Comparison of ENCODE assay signal across 10 mouse cellular contexts in genomic region chr13:45416621-45417057, GRCm38 (mm10). TPM values are rescaled to one million over a fixed set of nuclear protein-coding genes. Genes with fewer than 3 reads are reported as not detected.
DNase-seq lines count a peak whose midpoint lies in the region; ATAC-seq and TF ChIP-seq lines count a peak whose summit lies in the region.
"Had no signal": no experiment of that assay in that cellular context is flagged by ENCODE, and none has a peak within 500 bp of the region (broad histone marks: within the 10 kb centered on the region; RNA-seq: fewer than 3 reads in every experiment).

No protein-coding gene starts in this region.

- WGBS in neural tube, embryonic 11.5 days = 44% methylated on average over 14 of the region's 14 CpGs
- WGBS in forebrain, postnatal 0 days = 21% methylated on average over 14 of the region's 14 CpGs
- 28% methylated on average over 14 of the region's 14 CpGs for WGBS in limb, embryonic 15.5 days
- WGBS in liver, embryonic 11.5 days = 69% methylated on average over 14 of the region's 14 CpGs

- no peak for ATAC-seq in neural tube, embryonic 11.5 days (ENCODE audit: insufficient read depth, low FRiP score, low TSS enrichment)
- no peak for ATAC-seq in forebrain, postnatal 0 days
- ATAC-seq in limb, embryonic 15.5 days (ENCODE audit: insufficient number of reproducible peaks, low FRiP score, low TSS enrichment, low read depth) = no peak
- ATAC-seq in liver, embryonic 11.5 days (replicated peaks; ENCODE audit: low FRiP score) = no peak

- no peaks in the 10 kb centered on the region for H3K27me3 ChIP-seq in neural tube, embryonic 11.5 days (ENCODE audit: control insufficient read depth, insufficient read depth, low read length)
- H3K27me3 ChIP-seq in forebrain, postnatal 0 days (ENCODE audit: insufficient read depth, low read length) = no peaks in the 10 kb centered on the region; the same call in 1 of the 2 replicates
- H3K27me3 ChIP-seq in limb, embryonic 15.5 days = no peaks in the 10 kb centered on the region
- H3K27me3 ChIP-seq in liver, embryonic 11.5 days (replicated peaks; ENCODE audit: control insufficient read depth, insufficient read depth, low read length) = peaks cover 8% of the 10 kb centered on the region

- H3K4me1 ChIP-seq in neural tube, embryonic 11.5 days (ENCODE audit: control insufficient read depth, insufficient read depth, low read length) = peaks cover 5% of the 10 kb centered on the region
- 0 out of 2 replicates have a peak, but pooled peaks cover 6% of the 10 kb centered on the region for H3K4me1 ChIP-seq in forebrain, postnatal 0 days (ENCODE audit: insufficient read depth)
- peaks cover 27% of the 10 kb centered on the region for H3K4me1 ChIP-seq in limb, embryonic 15.5 days
- no peaks in the 10 kb centered on the region for H3K4me1 ChIP-seq in liver, embryonic 11.5 days (replicated peaks; ENCODE audit: control insufficient read depth, insufficient read depth, low read length)

- H3K36me3 ChIP-seq in neural tube, embryonic 11.5 days (ENCODE audit: control insufficient read depth, insufficient read depth, low read length) = 0 out of 2 replicates have a peak, but pooled peaks cover 4% of the 10 kb centered on the region
- H3K36me3 ChIP-seq in forebrain, postnatal 0 days (ENCODE audit: insufficient read depth) = no peaks in the 10 kb centered on the region; the same call in none of the 2 replicates
- H3K36me3 ChIP-seq in limb, embryonic 15.5 days = peaks cover 18% of the 10 kb centered on the region
- peaks cover 5% of the 10 kb centered on the region; the same call in 1 of the 2 replicates for H3K36me3 ChIP-seq in liver, embryonic 11.5 days (ENCODE audit: control insufficient read depth, insufficient read depth, low read length)

- H3K4me2 ChIP-seq in neural tube, embryonic 11.5 days (ENCODE audit: low read depth) = no peak overlapping the region
- H3K4me2 ChIP-seq in forebrain, postnatal 0 days (ENCODE audit: low read depth) = peak overlapping the region; percentile 39
- peak overlapping the region; percentile 32 for H3K4me2 ChIP-seq in limb, embryonic 15.5 days
- H3K4me2 ChIP-seq in liver, embryonic 11.5 days = no peak overlapping the region

- no peaks in the 10 kb centered on the region for H3K9me3 ChIP-seq in neural tube, embryonic 11.5 days (ENCODE audit: control insufficient read depth, low read length)
- no peaks in the 10 kb centered on the region for H3K9me3 ChIP-seq in forebrain, postnatal 0 days (ENCODE audit: low read length)
- no peaks in the 10 kb centered on the region for H3K9me3 ChIP-seq in limb, embryonic 15.5 days
- no peaks in the 10 kb centered on the region for H3K9me3 ChIP-seq in liver, embryonic 11.5 days (ENCODE audit: control insufficient read depth, low read length)

- no peak for TF ChIP-seq CTCF in forebrain, postnatal 0 days (IDR thresholded peaks at IDR 0.05; ENCODE audit: low read depth)

- peak; percentile 34 for DNase-seq in neural tube, embryonic 11.5 days (ENCODE audit: low spot score)
- DNase-seq in neural tube, embryonic 10.5 days (ENCODE audit: extremely low spot score, low spot score) = no peak
- peak; percentile 50 for DNase-seq in forebrain, postnatal 0 days
- DNase-seq in layer of hippocampus, adult 18-20 months (ENCODE audit: low spot score in 2 of 2) = no peak
- no peak for DNase-seq in liver, embryonic 11.5 days (ENCODE audit: low spot score)
- no peak for DNase-seq in thymus, postnatal 0 days (ENCODE audit: low spot score)
- no peak for DNase-seq in c-Kit-positive CD71-positive TER-119-positive erythroid progenitor cells, embryonic 14.5 days (ENCODE audit: low spot score)
- DNase-seq: cerebellum, adult 9-11 months; right cerebral cortex, postnatal 25 days had no signal

- no peak overlapping the region for H3K27ac ChIP-seq in neural tube, embryonic 11.5 days (ENCODE audit: low read depth, low read length)
- H3K27ac ChIP-seq in forebrain, postnatal 0 days (ENCODE audit: low read depth, low read length) = no peak overlapping the region
- 0 out of 2 replicates have a peak overlapping the region, but pooled peaks have one; percentile 30 for H3K27ac ChIP-seq in limb, embryonic 15.5 days
- no peak overlapping the region for H3K27ac ChIP-seq in liver, embryonic 11.5 days (ENCODE audit: low read depth, low read length)

- H3K4me3 ChIP-seq in neural tube, embryonic 11.5 days (ENCODE audit: low read depth, low read length) = no peak overlapping the region
- peak overlapping the region; percentile 11; the same call in 1 of the 2 replicates for H3K4me3 ChIP-seq in forebrain, postnatal 0 days (ENCODE audit: low read depth, low read length)
- H3K4me3 ChIP-seq in limb, embryonic 15.5 days = no peak overlapping the region
- no peak overlapping the region for H3K4me3 ChIP-seq in liver, embryonic 11.5 days (ENCODE audit: low read depth, low read length)

- H3K9ac ChIP-seq in neural tube, embryonic 11.5 days (ENCODE audit: low read length) = no peak overlapping the region
- no peak overlapping the region for H3K9ac ChIP-seq in forebrain, postnatal 0 days
- H3K9ac ChIP-seq in limb, embryonic 15.5 days = no peak overlapping the region
- no peak overlapping the region for H3K9ac ChIP-seq in liver, embryonic 11.5 days (ENCODE audit: low read depth, low read length)

RNA-seq across cellular contexts. Expression of gene Mylip, which starts 27.1 kb away (rescaled TPM):
- 5.1 and 5.5 TPM in 2 replicates for polyA plus RNA-seq in neural tube, embryonic 11.5 days (2014; fragmentation: Nextera tagmentation; extraction: Ambion mirVana)
- 15.6 and 17.9 TPM in 2 replicates for total RNA-seq in forebrain, postnatal 0 days (2014; rRNA removed)
- polyA plus RNA-seq in forebrain, postnatal 0 days (2015; fragmentation: Nextera tagmentation; extraction: Ambion mirVana) = 1.7 and 3.8 TPM in 2 replicates
- 27.4 and 28.2 TPM in 2 replicates for polyA plus RNA-seq in limb, embryonic 15.5 days (2015; fragmentation: Nextera tagmentation; extraction: Ambion mirVana)
- total RNA-seq in layer of hippocampus, adult 18-20 months (2021) = 10 to 100 TPM; 17.4 to 21.5 TPM
- polyA plus RNA-seq in liver, embryonic 11.5 days (2014; fragmentation: Nextera tagmentation; extraction: Ambion mirVana) = 3.1 and 4.4 TPM in 2 replicates
- 8.0 and 15.6 TPM in 2 replicates for polyA plus RNA-seq in thymus, postnatal 0 days (2015; fragmentation: Nextera tagmentation; extraction: Ambion mirVana)

Comparison
In these comparisons a context has a peak if more than half of its experiments do, and no peak if none do; other contexts are left out.
1. DNase-seq: peak in neural tube, embryonic 11.5 days (single experiment) and forebrain, postnatal 0 days (single experiment); none in neural tube, embryonic 10.5 days (single experiment), layer of hippocampus, adult 18-20 months (0 of 2), liver, embryonic 11.5 days (single experiment), thymus, postnatal 0 days (single experiment) and c-Kit-positive CD71-positive TER-119-positive erythroid progenitor cells, embryonic 14.5 days (single experiment).
2. H3K4me2 ChIP-seq: peak in forebrain, postnatal 0 days (single experiment) and limb, embryonic 15.5 days (single experiment); none in neural tube, embryonic 11.5 days (single experiment) and liver, embryonic 11.5 days (single experiment).